Mouse (Mus musculus) hindbrain, embryonic 16.5 days (tissue): ENCODE measurements around the gene Micall2. TPM values are rescaled to one million over a fixed set of nuclear protein-coding genes. Genes with fewer than 3 reads are reported as not detected.
"Not testable (repeated sequence)": the region's sequence is repeated elsewhere in the genome, so short reads cannot be mapped to it uniquely, and the experiment has no call there.

Experiments
- ATAC-seq: fragments of 200-750 bp; cut with Nextera tagmentation; 2 replicates; pipeline ENCODE4 v1.8.0; 2017; ENCODE audit warnings: moderate TSS enrichment, moderate library complexity
- H3K27ac ChIP-seq: fragments of 300-500 bp; sonication (generic); 2 replicates; pipeline ENCODE4 v1.5.1; 2014; ENCODE audit warnings: low read depth, mild to moderate bottlenecking, control low read depth, low read length, moderate library complexity
- H3K27me3 ChIP-seq: fragments of 300-500 bp; sonication (generic); replicated peaks from 2 replicates; pipeline ENCODE4 v1.6.1; 2014; ENCODE audit warnings: low read length; ENCODE audit not compliant: control insufficient read depth, insufficient read depth
- H3K36me3 ChIP-seq: fragments of 300-500 bp; sonication (generic); 2 replicates; pipeline ENCODE4 v1.6.1; 2014; ENCODE audit warnings: mild to moderate bottlenecking, low read length, moderate library complexity, mixed read lengths; ENCODE audit not compliant: control insufficient read depth, insufficient read depth
- H3K4me1 ChIP-seq: fragments of 300-500 bp; sonication (generic); 2 replicates; pipeline ENCODE4 v1.6.1; 2014; ENCODE audit warnings: low read depth, low read length; ENCODE audit not compliant: control insufficient read depth, insufficient read depth
- H3K4me2 ChIP-seq: fragments of 300-500 bp; sonication (generic); 2 replicates; pipeline ENCODE4 v1.6.1; 2014; ENCODE audit warnings: mild to moderate bottlenecking, low read length, control low read depth, moderate library complexity
- H3K4me3 ChIP-seq: fragments of 300-500 bp; sonication (generic); 2 replicates; pipeline ENCODE4 v1.5.1; 2014; ENCODE audit warnings: mild to moderate bottlenecking, low read length, control low read depth, moderate library complexity
- H3K9ac ChIP-seq: fragments of 300-500 bp; sonication (generic); 2 replicates; pipeline ENCODE4 v1.6.1; 2014; ENCODE audit warnings: low read depth, mild to moderate bottlenecking, control low read depth, low read length, moderate library complexity
- H3K9me3 ChIP-seq: fragments of 300-500 bp; sonication (generic); 2 replicates; pipeline ENCODE4 v1.6.1; 2014; ENCODE audit warnings: mild to moderate bottlenecking, low read length, moderate library complexity; ENCODE audit not compliant: control insufficient read depth
- WGBS: fragments of 180-500 bp; shearing (Covaris S2); extraction: QIAGEN DNeasy Blood & Tissue Kit; methylation state at CpG from one replicate; pipeline ENCODE4 v1.1.7; 2014; 5-methylcytosine and 5-hydroxymethylcytosine counted together
- polyA plus RNA-seq: library from polyadenylated mRNA; unstranded; fragments of >200 nt; fragmentation: Nextera tagmentation; extraction: Ambion mirVana; gene quantifications from 2 replicates; pipeline ENCODE4 v1.2.1, GENCODE M21; 2015

Gene Micall2
- polyA plus RNA-seq, 1 experiment from 2014 or later = 12.3 TPM

GRCm38 (mm10) chr5:139754753-139755152, 18.6 kb upstream of the Micall2 start:
- H3K4me3 ChIP-seq = no peak overlapping the region
- H3K27ac ChIP-seq = no peak overlapping the region
- H3K9me3 ChIP-seq = no peaks in the 10 kb centered on the region
- H3K4me1 ChIP-seq = no peaks in the 10 kb centered on the region
- ATAC-seq = peak; percentile 17; the same call in 1 of the 2 replicates
- H3K27me3 ChIP-seq = no peaks in the 10 kb centered on the region
- H3K4me2 ChIP-seq = no peak overlapping the region
- no peak overlapping the region for H3K9ac ChIP-seq
- peaks cover 48% of the 10 kb centered on the region for H3K36me3 ChIP-seq
- 39% methylated on average over 12 of the region's 12 CpGs for WGBS

GRCm38 (mm10) chr5:139750535-139750934, 14.4 kb upstream of the Micall2 start:
- H3K4me1 ChIP-seq = no peaks in the 10 kb centered on the region
- peaks cover 19% of the 10 kb centered on the region; the same call in 1 of the 2 replicates for H3K36me3 ChIP-seq
- no peak overlapping the region for H3K9ac ChIP-seq
- peaks cover 2% of the 10 kb centered on the region; the same call in 1 of the 2 replicates for H3K27me3 ChIP-seq
- no peak overlapping the region for H3K27ac ChIP-seq
- H3K9me3 ChIP-seq = no peaks in the 10 kb centered on the region
- no peak overlapping the region for H3K4me3 ChIP-seq
- peak; percentile 40 for ATAC-seq
- no peak overlapping the region for H3K4me2 ChIP-seq

- no peaks in the 10 kb centered on the region for H3K4me1 ChIP-seq
- WGBS = 85% methylated on average over 16 of the region's 16 CpGs
- H3K9me3 ChIP-seq = no peaks in the 10 kb centered on the region
Measured at GRCm38 (mm10) chr5:139749413-139750125, 13.4 kb upstream of the Micall2 start.

GRCm38 (mm10) chr5:139745771-139746170, 9.6 kb upstream of the Micall2 start:
- no peak overlapping the region for H3K4me2 ChIP-seq
- 0 out of 2 replicates have a peak, but pooled peaks have one; percentile 38 for ATAC-seq
- H3K9me3 ChIP-seq = no peaks in the 10 kb centered on the region
- H3K4me1 ChIP-seq = no peaks in the 10 kb centered on the region
- peaks cover 3% of the 10 kb centered on the region; the same call in 1 of the 2 replicates for H3K36me3 ChIP-seq
- peaks cover 3% of the 10 kb centered on the region; the same call in 1 of the 2 replicates for H3K27me3 ChIP-seq
- 10% methylated on average over 3 of the region's 3 CpGs for WGBS
- H3K9ac ChIP-seq = no peak overlapping the region
- no peak overlapping the region for H3K4me3 ChIP-seq
- no peak overlapping the region for H3K27ac ChIP-seq

More at GRCm38 (mm10) chr5:139749413-139750125, 13.4 kb upstream of the Micall2 start:
- Histone ChIP-seq H3K4me3 (no peak overlapping the region), H3K27ac (no peak overlapping the region), H3K36me3 (peaks cover 12% of the 10 kb centered on the region; the same call in 1 of the 2 replicates), H3K27me3 (peaks cover 3% of the 10 kb centered on the region; the same call in 1 of the 2 replicates), H3K9ac (no peak overlapping the region), H3K4me2 (no peak overlapping the region)
- no peak for ATAC-seq

GRCm38 (mm10) chr5:139742640-139743039, 6.5 kb upstream of the Micall2 start:
- not testable (repeated sequence) for H3K4me2 ChIP-seq, H3K27me3 ChIP-seq, H3K4me1 ChIP-seq, H3K9ac ChIP-seq, H3K27ac ChIP-seq, H3K4me3 ChIP-seq, ATAC-seq, H3K36me3 ChIP-seq, H3K9me3 ChIP-seq
- WGBS = 44% methylated on average over 3 of the region's 3 CpGs

- H3K27me3 ChIP-seq = no peaks in the 10 kb centered on the region
- no peak overlapping the region for H3K4me3 ChIP-seq
- H3K27ac ChIP-seq = no peak overlapping the region
- no peaks in the 10 kb centered on the region for H3K9me3 ChIP-seq
- no peak overlapping the region for H3K4me2 ChIP-seq
- no peaks in the 10 kb centered on the region for H3K36me3 ChIP-seq
- no peak overlapping the region for H3K9ac ChIP-seq
- peaks cover 15% of the 10 kb centered on the region for H3K4me1 ChIP-seq
- WGBS = 72% methylated on average over 7 of the region's 7 CpGs
- ATAC-seq = no peak
Measured at GRCm38 (mm10) chr5:139738592-139739315, 2.6 kb upstream of the Micall2 start.

GRCm38 (mm10) chr5:139737841-139738591, 1.9 kb upstream of the Micall2 start:
- Histone ChIP-seq H3K9me3 (no peaks in the 10 kb centered on the region), H3K36me3 (no peaks in the 10 kb centered on the region), H3K27me3 (no peaks in the 10 kb centered on the region), H3K9ac (no peak overlapping the region), H3K4me3 (no peak overlapping the region), H3K4me1 (peaks cover 15% of the 10 kb centered on the region), H3K4me2 (no peak overlapping the region), H3K27ac (no peak overlapping the region)
- 82% methylated on average over 14 of the region's 14 CpGs for WGBS
- no peak for ATAC-seq

- Histone ChIP-seq H3K4me1 (peaks cover 23% of the 10 kb centered on the region), H3K27ac (peak overlapping the region; percentile 33; the same call in 1 of the 2 replicates)
- 8% methylated on average over 10 of the region's 10 CpGs for WGBS
Measured at GRCm38 (mm10) chr5:139736504-139736940, 386 bp upstream of the Micall2 start.

More at GRCm38 (mm10) chr5:139736504-139736940, 386 bp upstream of the Micall2 start:
- Histone ChIP-seq H3K4me2 (peak overlapping the region; percentile 81), H3K36me3 (no peaks in the 10 kb centered on the region), H3K9me3 (no peaks in the 10 kb centered on the region), H3K27me3 (no peaks in the 10 kb centered on the region), H3K9ac (peak overlapping the region; percentile 70; the same call in 1 of the 2 replicates), H3K4me3 (peak overlapping the region; percentile 61)
- peak; percentile 66 for ATAC-seq
